Mouse (Mus musculus) stomach, embryonic 16.5 days (tissue): ENCODE measurements at regions not wholly inside any gene's neighbourhood (a gene's known extent, or its start where the extent isn't known, plus 50 kb on each side); places are given as distances from the start of the nearest gene placed in this dataset.

Experiments used
- ATAC-seq: fragments of 200-750 bp; cut with Nextera tagmentation; 2 replicates; pipeline ENCODE4 v1.8.0; 2017; ENCODE audit warnings: moderate number of reproducible peaks, moderate TSS enrichment; ENCODE audit not compliant: insufficient read depth, low FRiP score
- H3K27ac ChIP-seq: fragments of 300-500 bp; sonication (generic); 2 replicates; pipeline ENCODE4 v1.5.1; 2014; ENCODE audit warnings: low read length
- H3K27me3 ChIP-seq: fragments of 300-500 bp; sonication (generic); 2 replicates; pipeline ENCODE4 v1.6.1; 2014; ENCODE audit warnings: low read length, control low read depth, mixed read lengths; ENCODE audit not compliant: control insufficient read depth, insufficient read depth
- H3K36me3 ChIP-seq: fragments of 300-500 bp; sonication (generic); 2 replicates; pipeline ENCODE4 v1.6.1; 2014; ENCODE audit warnings: low read length; ENCODE audit not compliant: control insufficient read depth, insufficient read depth
- H3K4me1 ChIP-seq: fragments of 300-500 bp; sonication (generic); 2 replicates; pipeline ENCODE4 v1.6.1; 2014; ENCODE audit warnings: low read length, control low read depth, mixed read lengths; ENCODE audit not compliant: control insufficient read depth, insufficient read depth
- H3K4me2 ChIP-seq: fragments of 300-500 bp; sonication (generic); 2 replicates; pipeline ENCODE4 v1.6.1; 2014; ENCODE audit warnings: low read depth, low read length, mixed read lengths
- H3K4me3 ChIP-seq: fragments of 300-500 bp; sonication (generic); replicated peaks from 2 replicates; pipeline ENCODE4 v1.5.1; 2014; ENCODE audit warnings: mild to moderate bottlenecking, low read length
- H3K9ac ChIP-seq: fragments of 300-500 bp; sonication (generic); 2 replicates; pipeline ENCODE4 v1.6.1; 2014; ENCODE audit warnings: low read length
- H3K9me3 ChIP-seq: fragments of 300-500 bp; sonication (generic); replicated peaks from 2 replicates; pipeline ENCODE4 v1.6.1; 2016; ENCODE audit warnings: low read length, control low read depth; ENCODE audit not compliant: control insufficient read depth
- WGBS: fragments of 180-500 bp; shearing (Covaris S2); extraction: QIAGEN DNeasy Blood & Tissue Kit; methylation state at CpG from one replicate; pipeline ENCODE4 v1.1.7; 2014; 5-methylcytosine and 5-hydroxymethylcytosine counted together

DNA sequence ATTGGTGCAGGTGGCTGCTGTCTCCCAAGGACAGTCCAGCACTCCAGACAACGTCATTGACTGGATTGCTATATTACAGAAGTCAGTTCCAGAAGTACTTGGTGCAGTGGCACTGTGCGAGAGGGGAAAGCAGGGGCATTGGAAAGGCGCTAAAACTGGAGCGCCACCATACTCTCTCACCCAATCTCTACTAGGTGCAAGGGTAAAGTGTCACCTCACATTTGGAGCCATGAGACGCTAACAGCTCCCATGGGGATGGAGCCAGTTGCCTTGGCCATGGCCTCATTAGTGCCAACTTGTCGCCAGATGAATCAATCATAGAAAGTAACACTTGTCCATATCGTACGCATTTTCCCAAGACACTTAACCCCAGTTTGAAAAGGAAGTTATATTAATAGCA is 1617.2 kb upstream of the Gulo start:
- Histone ChIP-seq H3K36me3 (no peaks in the 10 kb centered on the region), H3K9me3 (no peaks in the 10 kb centered on the region), H3K27ac (no peak overlapping the region), H3K4me2 (no peak overlapping the region), H3K4me1 (no peaks in the 10 kb centered on the region), H3K4me3 (no peak overlapping the region), H3K27me3 (0 out of 2 replicates have a peak, but pooled peaks cover 3% of the 10 kb centered on the region), H3K9ac (no peak overlapping the region)
- ATAC-seq: no peak
- 83% methylated on average over 8 of the region's 8 CpGs for WGBS

- H3K27ac ChIP-seq: no peak overlapping the region
- no peak overlapping the region for H3K4me2 ChIP-seq
- no peak for ATAC-seq
- 0 out of 2 replicates have a peak, but pooled peaks cover 3% of the 10 kb centered on the region for H3K27me3 ChIP-seq
- H3K4me1 ChIP-seq: no peaks in the 10 kb centered on the region
- WGBS: 60% methylated on average over 4 of the region's 4 CpGs
- H3K36me3 ChIP-seq: no peaks in the 10 kb centered on the region
- no peak overlapping the region for H3K4me3 ChIP-seq
- H3K9me3 ChIP-seq: no peaks in the 10 kb centered on the region
- H3K9ac ChIP-seq: no peak overlapping the region
Measured at GRCm38 (mm10) chr14:67623841-67624480, 1615.0 kb upstream of the Gulo start.

DNA sequence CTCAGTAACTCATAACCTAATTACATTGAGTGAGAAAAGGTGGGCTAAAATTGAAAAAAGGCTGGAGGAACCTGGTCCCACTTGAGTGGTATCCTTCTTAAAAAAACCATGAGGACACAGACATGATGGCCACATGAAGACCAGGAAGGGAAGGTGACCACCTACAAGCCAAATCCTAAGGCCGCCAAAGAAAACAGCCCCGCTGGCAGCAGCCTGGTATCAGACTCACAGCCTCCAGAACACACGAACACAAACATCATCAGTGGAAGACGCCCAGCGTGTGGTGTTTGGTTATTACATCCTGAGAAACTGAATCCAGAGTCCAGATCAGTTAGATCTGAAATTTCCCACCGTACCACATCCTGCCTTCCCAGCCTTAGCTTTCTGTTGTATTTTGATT is 1613.9 kb upstream of the Gulo start:
- H3K4me2 ChIP-seq: no peak overlapping the region
- no peaks in the 10 kb centered on the region for H3K4me1 ChIP-seq
- WGBS: 83% methylated on average over 6 of the region's 6 CpGs
- H3K4me3 ChIP-seq: no peak overlapping the region
- ATAC-seq: no peak
- H3K27ac ChIP-seq: no peak overlapping the region
- no peaks in the 10 kb centered on the region for H3K9me3 ChIP-seq
- H3K27me3 ChIP-seq: 0 out of 2 replicates have a peak, but pooled peaks cover 3% of the 10 kb centered on the region
- H3K9ac ChIP-seq: no peak overlapping the region
- no peaks in the 10 kb centered on the region for H3K36me3 ChIP-seq

- WGBS: 57% methylated on average over 2 of the region's 2 CpGs
- no peak overlapping the region for H3K4me2 ChIP-seq
Measured at GRCm38 (mm10) chr14:67621486-67621885, 1612.5 kb upstream of the Gulo start.

DNA sequence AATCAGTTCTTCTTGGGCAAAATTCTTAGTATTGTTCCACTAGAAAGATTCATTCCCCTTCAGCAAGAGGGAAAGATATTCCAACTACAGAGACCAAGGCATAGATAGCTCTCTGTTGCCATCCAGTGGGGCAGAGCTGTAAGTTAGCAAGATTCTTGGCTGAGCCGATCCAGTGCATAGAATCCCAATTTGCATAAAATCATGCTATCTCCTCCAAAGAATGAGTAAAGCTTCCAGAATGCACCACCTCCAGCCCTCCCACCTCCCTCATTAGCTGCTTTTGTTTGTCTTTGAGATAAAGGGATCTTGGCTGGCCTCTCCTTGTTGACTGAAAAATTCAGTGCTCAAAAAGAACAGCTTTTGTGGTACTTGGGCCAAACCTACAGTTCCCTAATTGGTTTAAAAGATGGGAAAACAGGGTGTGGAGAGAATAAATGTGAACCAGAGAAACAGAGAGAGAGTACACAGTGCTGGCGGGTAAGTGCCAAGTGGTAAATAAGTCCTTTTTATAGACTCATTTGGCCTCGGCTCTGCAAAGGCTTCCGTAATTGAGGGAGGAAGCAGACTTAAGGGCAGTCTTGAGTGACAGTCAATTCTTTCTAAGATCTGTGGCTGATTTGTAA is 1612.0 kb upstream of the Gulo start:
- H3K4me1 ChIP-seq: no peaks in the 10 kb centered on the region
- H3K4me2 ChIP-seq: no peak overlapping the region
- no peak for ATAC-seq
- no peak overlapping the region for H3K4me3 ChIP-seq
- 0 out of 2 replicates have a peak, but pooled peaks cover 3% of the 10 kb centered on the region for H3K27me3 ChIP-seq
- 33% methylated on average over 4 of the region's 4 CpGs for WGBS
- H3K27ac ChIP-seq: no peak overlapping the region
- no peaks in the 10 kb centered on the region for H3K36me3 ChIP-seq
- H3K9me3 ChIP-seq: no peaks in the 10 kb centered on the region
- H3K9ac ChIP-seq: no peak overlapping the region

More at GRCm38 (mm10) chr14:67621486-67621885, 1612.5 kb upstream of the Gulo start:
- no peaks in the 10 kb centered on the region for H3K4me1 ChIP-seq
- no peak overlapping the region for H3K27ac ChIP-seq
- H3K27me3 ChIP-seq: 0 out of 2 replicates have a peak, but pooled peaks cover 3% of the 10 kb centered on the region
- H3K36me3 ChIP-seq: no peaks in the 10 kb centered on the region
- no peak for ATAC-seq
- H3K9me3 ChIP-seq: no peaks in the 10 kb centered on the region
- H3K4me3 ChIP-seq: no peak overlapping the region
- H3K9ac ChIP-seq: no peak overlapping the region

DNA sequence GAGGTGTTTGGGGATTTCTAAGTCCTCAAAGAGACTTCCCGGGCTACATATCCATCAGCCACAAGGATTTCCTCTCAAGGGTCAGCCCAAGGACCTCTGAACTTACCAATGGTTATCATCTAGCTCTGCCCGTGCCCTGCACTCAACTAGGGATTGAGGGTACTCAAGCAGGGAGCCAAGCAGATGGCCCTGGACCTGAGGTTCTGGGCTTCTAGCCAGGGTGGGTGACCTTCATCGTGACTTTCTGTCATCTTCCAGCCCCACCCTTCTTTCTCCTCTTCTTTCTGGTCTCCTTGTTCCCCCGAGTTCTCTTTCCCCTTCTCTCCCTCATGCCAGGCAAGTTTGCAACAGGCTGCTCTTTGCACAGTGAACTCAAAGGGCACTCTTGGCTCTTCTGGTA is 1610.6 kb upstream of the Gulo start:
- Histone ChIP-seq H3K9ac (no peak overlapping the region), H3K27me3 (0 out of 2 replicates have a peak, but pooled peaks cover 3% of the 10 kb centered on the region), H3K36me3 (no peaks in the 10 kb centered on the region), H3K27ac (no peak overlapping the region), H3K4me3 (no peak overlapping the region), H3K9me3 (no peaks in the 10 kb centered on the region), H3K4me1 (no peaks in the 10 kb centered on the region), H3K4me2 (no peak overlapping the region)
- 60% methylated on average over 4 of the region's 4 CpGs for WGBS
- ATAC-seq: no peak

GRCm38 (mm10) chr14:67614369-67614768 is 1605.4 kb upstream of the Gulo start:
- H3K27ac ChIP-seq: no peak overlapping the region
- no peak for ATAC-seq
- peaks cover 3% of the 10 kb centered on the region; the same call in 1 of the 2 replicates for H3K4me1 ChIP-seq
- no peaks in the 10 kb centered on the region for H3K9me3 ChIP-seq
- H3K36me3 ChIP-seq: no peaks in the 10 kb centered on the region
- H3K9ac ChIP-seq: no peak overlapping the region
- no peaks in the 10 kb centered on the region for H3K27me3 ChIP-seq
- H3K4me3 ChIP-seq: no peak overlapping the region
- WGBS: 66% methylated on average over 11 of the region's 11 CpGs
- H3K4me2 ChIP-seq: no peak overlapping the region

- Histone ChIP-seq H3K4me2 (peak overlapping the region; percentile 57), H3K4me1 (peaks cover 3% of the 10 kb centered on the region; the same call in 1 of the 2 replicates), H3K4me3 (peak overlapping the region; percentile 40), H3K9me3 (no peaks in the 10 kb centered on the region), H3K9ac (no peak overlapping the region), H3K36me3 (no peaks in the 10 kb centered on the region), H3K27me3 (peaks cover 4% of the 10 kb centered on the region; the same call in 1 of the 2 replicates), H3K27ac (no peak overlapping the region)
- WGBS: 54% methylated on average over 13 of the region's 13 CpGs
- no peak for ATAC-seq
Measured at GRCm38 (mm10) chr14:67613691-67614090, 1604.7 kb upstream of the Gulo start.

GRCm38 (mm10) chr14:67613221-67613620 is 1604.2 kb upstream of the Gulo start:
- Histone ChIP-seq H3K9ac (peak overlapping the region; percentile 43; the same call in 1 of the 2 replicates), H3K4me2 (peak overlapping the region; percentile 57)
- WGBS: 21% methylated on average over 14 of the region's 14 CpGs

More at GRCm38 (mm10) chr14:67613221-67613620, 1604.2 kb upstream of the Gulo start:
- Histone ChIP-seq H3K36me3 (no peaks in the 10 kb centered on the region), H3K4me1 (peaks cover 3% of the 10 kb centered on the region; the same call in 1 of the 2 replicates), H3K4me3 (peak overlapping the region; percentile 40), H3K27me3 (peaks cover 4% of the 10 kb centered on the region; the same call in 1 of the 2 replicates), H3K9me3 (no peaks in the 10 kb centered on the region), H3K27ac (no peak overlapping the region)
- ATAC-seq: no peak
